ENCODE assay signal across 11 mouse cellular contexts in genomic region chr13:74028116-74028515, GRCm38 (mm10).
"Had no signal": no experiment of that assay in that cellular context is flagged by ENCODE, and none has a peak within 500 bp of the region (broad histone marks: within the 10 kb centered on the region; RNA-seq: fewer than 3 reads in every experiment).

No protein-coding gene starts in this region.

- DNase-seq: kidney, adult 2 months; kidney, postnatal 25 days; lung, adult 2 months; lung, postnatal 36 days; right cerebral cortex, postnatal 25 days; thymus, adult 18-20 months; thymus, postnatal 14 days had no signal

- H3K27ac ChIP-seq: limb, embryonic 10.5 days; liver, embryonic 15.5 days; midbrain, embryonic 13.5 days; stomach, postnatal 0 days had no signal

- H3K4me3 ChIP-seq: limb, embryonic 10.5 days; liver, embryonic 15.5 days; midbrain, embryonic 13.5 days had no signal

- H3K4me1 ChIP-seq: limb, embryonic 10.5 days; liver, embryonic 15.5 days had no signal
